Mouse (Mus musculus) heart, adult 2 months (tissue): ENCODE results near the gene Tiam1.

Experiments
- EP300 ChIP-seq: fragments of 200-500 bp; IDR thresholded peaks from 2 replicates; pipeline ENCODE4 v1.6.1; 2011; ENCODE audit warnings: low read depth, low read length, control low read depth; ENCODE audit not compliant: insufficient read depth
- POLR2A ChIP-seq: fragments of 200-500 bp; IDR thresholded peaks from 2 replicates; pipeline ENCODE4 v1.6.1; 2011; ENCODE audit warnings: mild to moderate bottlenecking, low read depth, low read length, control low read depth; ENCODE audit not compliant: insufficient read depth

DNA sequence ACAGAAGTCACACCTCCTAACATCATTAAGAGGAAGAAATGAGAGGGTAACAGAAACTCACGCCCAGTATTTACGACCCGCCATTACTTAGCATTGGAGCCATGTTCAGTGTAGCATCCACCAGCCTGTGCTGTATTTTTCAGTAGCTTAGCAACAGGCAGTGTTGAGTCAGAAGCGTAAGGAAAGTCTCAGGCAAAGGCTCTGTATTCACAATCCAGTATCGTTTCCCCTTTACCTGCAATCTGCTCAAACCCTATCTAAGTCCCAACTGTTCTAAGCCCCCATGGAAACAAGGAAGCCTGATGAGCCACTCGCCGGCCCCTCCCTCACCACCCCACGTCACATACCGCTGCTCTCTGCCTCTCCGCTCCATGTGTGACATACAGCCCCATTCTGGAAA is 100.7 kb downstream of the Tiam1 start:
- TF ChIP-seq EP300 (no peak), POLR2A (no peak)
